Mouse (Mus musculus) fat pad, adult 2 months (tissue): Measurements from ENCODE around the gene Trappc5.

Experiments used
- DNase-seq: peaks from one replicate; pipeline ENCODE4 v3.0.0-alpha.2; 2011; ENCODE audit warnings: low read depth, low spot score; ENCODE audit errors: extremely low read depth

The Trappc5 gene

GRCm38 (mm10) chr8:3674671-3675070 is 1.4 kb upstream of the Trappc5 start:
- no peak for DNase-seq

DNA sequence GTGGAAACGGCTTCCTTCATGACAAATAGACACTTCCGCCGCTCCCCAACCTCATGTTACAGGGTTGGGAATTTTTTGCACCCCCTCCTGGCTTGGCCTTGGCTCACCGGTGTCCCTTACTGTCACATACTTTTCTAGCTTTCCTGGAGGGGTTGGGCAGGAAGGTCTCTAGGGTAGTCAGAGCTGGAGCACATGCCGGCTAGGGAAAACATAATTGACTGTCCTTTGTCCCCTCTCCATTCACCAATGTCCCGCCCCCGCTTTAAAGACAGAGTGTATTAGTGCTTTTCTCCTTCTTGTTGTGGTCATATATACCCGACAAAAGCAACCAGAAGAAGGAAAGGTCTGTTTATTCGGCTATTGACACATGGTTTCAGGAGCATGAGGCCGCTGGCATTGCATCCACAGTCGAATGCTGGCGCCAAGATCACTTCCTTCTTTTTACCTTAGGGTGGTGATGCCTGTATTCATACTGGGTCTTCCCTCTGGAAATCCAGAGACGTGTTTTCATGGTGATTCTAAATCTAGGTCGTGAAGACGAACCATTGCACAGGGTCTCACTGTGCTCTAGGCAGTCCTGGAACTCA is 987 bp downstream of the Trappc5 start:
- DNase-seq = no peak

DNA sequence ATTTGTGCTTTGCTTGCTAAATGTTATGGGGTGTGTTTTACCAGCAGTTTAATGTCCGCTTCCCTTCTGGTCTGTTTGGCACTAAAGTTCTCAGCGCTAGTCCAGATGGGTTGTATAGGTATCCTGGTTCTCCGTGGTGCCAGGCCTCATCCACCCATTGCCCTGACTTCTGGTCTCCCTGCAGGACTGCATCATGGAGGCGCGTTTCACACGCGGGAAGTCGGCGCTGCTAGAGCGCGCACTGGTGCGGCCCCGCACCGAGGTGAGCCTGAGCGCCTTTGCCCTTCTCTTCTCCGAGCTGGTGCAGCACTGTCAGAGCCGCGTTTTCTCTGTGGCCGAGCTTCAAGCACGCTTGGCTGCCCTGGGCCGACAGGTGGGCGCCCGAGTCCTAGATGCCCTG is 2.7 kb downstream of the Trappc5 start:
- no peak for DNase-seq

- DNase-seq = no peak
Observed at GRCm38 (mm10) chr8:3679236-3679635, 3.1 kb downstream of the Trappc5 start.

DNA sequence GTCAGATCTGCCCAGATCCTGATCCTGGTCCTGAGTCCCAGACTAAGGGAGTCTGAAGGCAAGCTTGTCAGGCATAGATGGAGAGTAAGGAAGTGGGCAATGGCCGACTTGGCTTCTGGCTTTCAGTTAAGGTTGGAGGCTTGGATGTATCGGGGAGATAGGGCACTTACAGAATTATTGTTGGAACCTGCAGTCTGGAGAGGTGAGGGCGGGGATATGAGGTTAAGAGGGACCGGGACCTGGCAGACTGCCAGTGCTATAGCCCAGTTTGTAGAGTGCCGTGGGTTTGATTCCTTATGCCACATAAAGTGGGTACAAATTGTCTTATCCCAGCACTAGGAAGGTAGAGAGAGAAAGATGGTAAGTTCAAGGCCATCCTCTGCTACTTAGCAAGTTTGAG is 3.6 kb downstream of the Trappc5 start:
- DNase-seq = no peak

GRCm38 (mm10) chr8:3682435-3682834 is 6.3 kb downstream of the Trappc5 start:
- no peak for DNase-seq

DNA sequence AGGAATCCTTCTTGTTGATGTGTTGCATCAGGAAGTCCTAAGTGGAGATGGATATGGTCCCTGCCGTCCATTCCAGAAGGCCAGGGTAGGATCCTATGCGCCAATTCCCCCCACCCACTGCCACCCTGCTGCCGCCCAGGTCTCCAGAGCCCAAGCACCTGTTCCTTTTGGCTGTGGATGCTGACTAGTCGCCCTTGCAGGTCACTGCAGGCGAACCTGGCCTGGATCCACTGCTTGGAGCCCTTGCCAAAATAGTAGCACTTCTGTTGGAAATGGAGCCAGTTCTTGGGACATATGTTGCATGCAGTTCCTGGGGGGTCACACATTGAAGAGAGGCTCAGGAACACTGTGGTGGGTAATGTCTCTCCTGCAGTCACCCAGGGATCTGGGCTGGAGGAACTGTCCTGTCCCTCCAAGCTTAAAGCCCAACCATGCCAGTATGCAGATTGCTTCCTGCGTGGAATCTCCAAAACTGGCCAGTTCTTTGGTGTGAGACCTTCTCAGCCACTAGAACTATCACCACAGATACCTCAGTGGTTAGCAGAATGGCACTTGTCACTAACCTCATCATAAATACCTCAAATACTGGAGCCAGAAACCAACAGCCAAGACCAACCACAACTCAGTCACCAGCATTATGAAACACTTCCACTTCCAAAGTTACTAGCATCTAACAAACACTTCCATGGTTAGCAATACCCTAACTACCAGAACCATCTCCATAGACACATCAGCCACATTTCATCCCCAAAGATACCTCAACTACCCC is 7.5 kb downstream of the Trappc5 start:
- DNase-seq = no peak

DNA sequence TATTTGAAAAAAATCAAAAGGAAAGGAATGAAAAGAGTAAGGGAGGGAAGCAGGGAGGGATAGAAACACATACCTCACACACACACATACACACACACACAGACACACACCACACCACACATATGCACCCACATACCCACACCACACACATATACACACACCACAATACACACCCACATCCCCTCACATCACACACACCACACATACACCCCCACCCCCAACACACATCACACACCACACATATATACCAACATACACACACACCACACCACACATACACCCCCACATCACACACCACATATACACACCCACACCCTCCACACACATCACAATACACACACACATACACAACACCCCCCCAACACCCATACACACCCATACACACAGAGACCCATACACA is 8.4 kb downstream of the Trappc5 start:
- DNase-seq = no peak

DNA sequence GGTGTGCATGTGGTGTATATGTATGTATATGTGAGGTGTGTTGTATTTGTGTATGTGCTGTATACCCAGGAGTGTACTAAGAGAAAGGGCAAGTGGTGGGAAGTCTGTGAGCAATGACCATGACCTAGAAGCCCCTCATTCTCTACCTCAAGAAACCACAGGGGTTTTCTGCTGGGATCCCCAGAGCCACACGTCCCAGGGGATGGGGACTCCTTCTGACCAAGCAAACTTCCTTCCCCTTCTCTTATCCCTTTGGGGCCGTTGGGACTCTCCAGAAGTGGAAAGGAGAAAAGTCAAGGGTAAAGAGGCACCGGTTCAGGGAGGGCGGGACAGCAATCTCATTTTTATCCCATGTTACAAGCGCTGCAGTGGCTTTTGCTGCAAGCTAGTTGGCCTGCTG is 9.3 kb downstream of the Trappc5 start:
- no peak for DNase-seq

GRCm38 (mm10) chr8:3687537-3687936 is 11.4 kb downstream of the Trappc5 start:
- no peak for DNase-seq

DNA sequence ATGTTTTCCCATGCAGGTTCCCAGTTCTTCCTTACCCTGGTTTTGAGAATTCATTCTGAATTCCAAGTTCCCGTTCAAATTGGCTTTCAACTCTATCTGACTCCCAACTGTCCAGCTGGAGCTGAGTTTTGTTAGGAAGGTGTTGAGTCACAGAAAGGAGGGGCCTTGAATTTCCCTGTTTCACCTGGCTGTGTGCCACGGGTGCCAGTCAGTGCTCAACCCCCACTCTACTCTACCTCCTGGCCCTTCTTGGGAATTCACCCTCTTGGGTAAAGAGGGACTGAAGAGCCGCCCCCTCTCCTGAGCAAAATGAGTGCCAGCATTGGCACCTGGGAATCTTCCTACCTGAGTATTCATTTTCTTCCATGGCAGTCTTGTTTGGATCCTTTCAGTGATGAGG is 14.7 kb downstream of the Trappc5 start:
- no peak for DNase-seq

- no peak for DNase-seq
Observed at GRCm38 (mm10) chr8:3694121-3694520, 18.0 kb downstream of the Trappc5 start, which contains the start of gene Fcer2a. Gene Fcer2a (minus strand): TSS chr8:3694175.

GRCm38 (mm10) chr8:3701491-3701890 is 25.4 kb downstream of the Trappc5 start:
- DNase-seq = no peak

DNA sequence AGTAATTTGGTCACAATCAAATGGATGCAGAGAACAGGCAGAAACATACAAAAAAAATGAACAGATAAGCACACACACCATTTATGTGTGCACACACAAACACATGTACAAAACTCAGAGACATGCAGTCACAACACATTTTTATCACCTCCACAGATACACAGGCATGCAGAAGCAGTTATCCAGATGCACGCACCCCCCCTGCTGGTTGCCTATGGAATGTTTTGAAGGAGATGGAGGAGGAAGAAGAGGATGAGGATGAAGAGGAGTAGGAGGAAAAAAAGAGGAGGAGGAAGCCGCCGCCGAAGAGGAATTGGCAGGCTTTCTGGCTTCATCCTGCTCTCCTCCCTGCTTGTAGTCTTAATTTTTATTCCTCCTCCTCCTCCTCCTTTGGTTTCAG is 29.6 kb downstream of the Trappc5 start:
- no peak for DNase-seq

DNA sequence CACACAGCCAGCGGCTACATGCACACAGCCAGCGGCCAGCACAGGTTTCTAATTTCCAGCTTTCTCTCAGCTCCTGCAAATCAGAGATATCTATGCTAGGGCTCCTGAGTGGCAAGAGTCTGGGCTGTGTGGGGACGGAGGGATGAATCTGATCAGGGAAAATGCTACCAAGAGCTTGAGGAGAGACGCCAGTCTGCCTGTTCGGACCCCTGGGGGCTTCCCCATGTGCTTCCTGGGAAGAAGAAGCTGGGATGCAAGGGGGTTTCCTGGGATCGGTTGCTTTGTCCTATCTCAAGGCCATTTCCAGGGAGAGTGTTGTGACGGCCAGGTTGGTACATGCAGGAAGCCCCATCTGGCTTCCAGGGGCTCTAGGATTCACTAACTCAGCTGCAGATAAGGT is 31.5 kb downstream of the Trappc5 start:
- no peak for DNase-seq

DNA sequence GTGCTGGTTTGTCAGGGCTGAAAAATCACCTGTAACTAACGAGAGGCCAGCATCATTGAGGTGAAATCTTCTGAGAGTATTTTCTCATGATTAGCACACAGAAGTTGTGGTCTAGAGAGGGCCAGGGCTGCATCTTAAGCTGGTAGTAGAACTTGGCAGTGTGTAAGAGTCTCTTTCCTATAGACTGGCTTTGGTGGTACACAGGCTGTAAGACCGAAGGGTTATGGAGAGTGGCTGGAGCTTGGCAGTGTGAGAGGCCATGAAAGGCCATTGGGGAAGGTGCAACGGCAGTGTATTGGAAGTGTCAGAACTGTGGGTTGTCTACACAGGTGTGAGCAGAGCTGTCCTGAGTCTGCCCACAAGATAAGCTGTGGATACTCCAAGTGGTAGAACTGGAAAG is 34.2 kb downstream of the Trappc5 start:
- no peak for DNase-seq

- no peak for DNase-seq
Observed at GRCm38 (mm10) chr8:3711646-3712045, 35.5 kb downstream of the Trappc5 start.

GRCm38 (mm10) chr8:3717321-3717954 is 41.3 kb downstream of the Trappc5 start:
- no peak for DNase-seq

DNA sequence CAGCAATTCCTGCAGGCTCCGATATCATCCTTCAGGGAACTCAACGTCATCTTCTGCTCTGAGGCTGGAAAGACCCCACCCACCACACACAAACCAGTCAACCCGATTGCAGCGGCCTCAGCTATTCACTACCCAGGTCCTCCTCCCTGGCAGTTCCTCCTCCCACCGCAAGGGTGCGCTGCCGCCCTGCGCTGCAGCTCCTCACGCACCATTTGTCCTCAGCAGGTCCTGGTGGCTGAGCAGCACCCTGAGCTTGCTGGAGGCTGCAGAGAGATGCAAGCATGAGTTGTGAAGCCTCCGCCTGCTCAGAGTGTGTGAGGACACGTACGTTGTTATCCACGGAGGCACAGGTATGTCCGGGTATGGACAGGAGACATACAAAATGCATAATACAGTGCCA is 42.5 kb downstream of the Trappc5 start:
- DNase-seq = no peak

DNA sequence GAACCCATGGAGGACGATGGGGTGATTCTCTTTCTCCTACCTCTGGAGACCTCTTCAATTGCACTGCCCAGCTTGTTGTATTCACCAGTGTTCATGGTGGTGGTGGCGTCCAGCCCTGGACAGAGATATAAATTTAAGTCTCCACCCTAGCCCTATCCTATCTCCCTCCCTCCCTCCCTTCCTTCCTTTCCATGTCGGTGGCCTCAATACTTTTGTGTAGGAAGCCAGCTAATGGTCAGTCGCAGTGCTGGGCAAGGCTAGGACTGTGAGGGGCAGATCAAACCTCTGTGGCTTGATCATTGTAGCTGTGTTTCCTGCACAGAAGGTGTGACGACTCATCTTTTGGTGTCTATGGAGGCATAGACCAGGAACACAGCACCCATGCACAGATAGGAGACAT is 44.5 kb downstream of the Trappc5 start, which contains the start of gene Clec4g:
TSS of gene Clec4g (minus strand) at position 101 of the 400 bp plus-strand sequence.
- DNase-seq = no peak

GRCm38 (mm10) chr8:3721041-3721440 is 44.9 kb downstream of the Trappc5 start:
- DNase-seq = no peak
